Mouse (Mus musculus) stomach, embryonic 14.5 days (tissue): Measurements from ENCODE around the gene Ank3. TPM values are rescaled to one million over a fixed set of nuclear protein-coding genes. Genes with fewer than 3 reads are reported as not detected.

ENCODE experiments used
- ATAC-seq: fragments of 200-750 bp; cut with Nextera tagmentation; 2 replicates; pipeline ENCODE4 v1.8.0; 2017; ENCODE audit warnings: low read depth, moderate TSS enrichment; ENCODE audit not compliant: insufficient number of reproducible peaks, insufficient read depth, low FRiP score
- H3K27ac ChIP-seq: fragments of 300-500 bp; sonication (generic); 2 replicates; pipeline ENCODE4 v1.5.1; 2014; ENCODE audit warnings: mild to moderate bottlenecking, low read length, moderate library complexity, mixed read lengths
- H3K27me3 ChIP-seq: fragments of 300-500 bp; sonication (generic); 2 replicates; pipeline ENCODE4 v1.6.1; 2014; ENCODE audit warnings: low read length, control low read depth, mixed read lengths; ENCODE audit not compliant: control insufficient read depth, insufficient read depth
- H3K36me3 ChIP-seq: fragments of 300-500 bp; sonication (generic); 2 replicates; pipeline ENCODE4 v1.6.1; 2014; ENCODE audit warnings: mild to moderate bottlenecking, control low read depth, low read length, moderate library complexity, mixed read lengths; ENCODE audit not compliant: control insufficient read depth, insufficient read depth
- H3K4me1 ChIP-seq: fragments of 300-500 bp; sonication (generic); 2 replicates; pipeline ENCODE4 v1.6.1; 2014; ENCODE audit warnings: low read length, control low read depth, mixed read lengths; ENCODE audit not compliant: control insufficient read depth, insufficient read depth
- H3K4me2 ChIP-seq: fragments of 300-500 bp; sonication (generic); replicated peaks from 2 replicates; pipeline ENCODE4 v1.6.1; 2014; ENCODE audit warnings: low read depth, low read length, control low read depth
- H3K4me3 ChIP-seq: fragments of 300-500 bp; sonication (generic); 2 replicates; pipeline ENCODE4 v1.5.1; 2014; ENCODE audit warnings: low read depth, low read length, control low read depth
- H3K9ac ChIP-seq: fragments of 300-500 bp; sonication (generic); replicated peaks from 2 replicates; pipeline ENCODE4 v1.6.1; 2014; ENCODE audit warnings: low read depth, mild to moderate bottlenecking, control low read depth, low read length, moderate library complexity, mixed read lengths
- H3K9me3 ChIP-seq: fragments of 300-500 bp; sonication (generic); 2 replicates; pipeline ENCODE4 v1.6.1; 2016; ENCODE audit warnings: low read depth, low read length, control low read depth; ENCODE audit not compliant: control insufficient read depth
- WGBS: fragments of 180-500 bp; shearing (Covaris S2); extraction: QIAGEN DNeasy Blood & Tissue Kit; methylation state at CpG from one replicate; pipeline ENCODE4 v1.1.7; 2014; 5-methylcytosine and 5-hydroxymethylcytosine counted together
- polyA plus RNA-seq: library from polyadenylated mRNA; unstranded; fragments of >200 nt; fragmentation: Nextera tagmentation; extraction: Ambion mirVana; gene quantifications from 2 replicates; pipeline ENCODE4 v1.2.1, GENCODE M21; 2014

Gene Ank3
- polyA plus RNA-seq, 1 experiment from 2014 or later, result 46.1 TPM

- Histone ChIP-seq H3K27ac (no peak overlapping the region), H3K4me3 (no peak overlapping the region), H3K4me2 (no peak overlapping the region), H3K27me3 (no peaks in the 10 kb centered on the region), H3K4me1 (no peaks in the 10 kb centered on the region), H3K9me3 (no peaks in the 10 kb centered on the region), H3K36me3 (no peaks in the 10 kb centered on the region), H3K9ac (no peak overlapping the region)
- WGBS, result 53% methylated on average over 5 of the region's 5 CpGs
- ATAC-seq, result no peak
Measured at GRCm38 (mm10) chr10:69451006-69451405, 52.4 kb downstream of the Ank3 start.

GRCm38 (mm10) chr10:69452180-69452977, 53.8 kb downstream of the Ank3 start:
- no peaks in the 10 kb centered on the region for H3K27me3 ChIP-seq
- no peaks in the 10 kb centered on the region for H3K9me3 ChIP-seq
- no peak overlapping the region for H3K4me3 ChIP-seq
- H3K27ac ChIP-seq, result no peak overlapping the region
- no peak for ATAC-seq
- no peaks in the 10 kb centered on the region for H3K4me1 ChIP-seq
- H3K9ac ChIP-seq, result no peak overlapping the region
- H3K36me3 ChIP-seq, result no peaks in the 10 kb centered on the region
- H3K4me2 ChIP-seq, result no peak overlapping the region; the same call in 1 of the 2 replicates
- WGBS, result 47% methylated on average over 9 of the region's 9 CpGs

GRCm38 (mm10) chr10:69453531-69453930, 55.0 kb downstream of the Ank3 start:
- no peak overlapping the region for H3K9ac ChIP-seq
- 90% methylated on average over 6 of the region's 6 CpGs for WGBS
- no peak overlapping the region for H3K27ac ChIP-seq
- no peak overlapping the region for H3K4me3 ChIP-seq
- H3K9me3 ChIP-seq, result no peaks in the 10 kb centered on the region
- H3K27me3 ChIP-seq, result no peaks in the 10 kb centered on the region
- H3K36me3 ChIP-seq, result no peaks in the 10 kb centered on the region
- no peak for ATAC-seq
- H3K4me2 ChIP-seq, result no peak overlapping the region
- H3K4me1 ChIP-seq, result no peaks in the 10 kb centered on the region

GRCm38 (mm10) chr10:69454480-69454879, 55.9 kb downstream of the Ank3 start:
- Histone ChIP-seq H3K36me3 (no peaks in the 10 kb centered on the region), H3K4me1 (no peaks in the 10 kb centered on the region), H3K27ac (no peak overlapping the region), H3K9me3 (no peaks in the 10 kb centered on the region), H3K4me3 (no peak overlapping the region), H3K4me2 (no peak overlapping the region), H3K27me3 (no peaks in the 10 kb centered on the region), H3K9ac (no peak overlapping the region)
- ATAC-seq, result no peak
- WGBS, result 66% methylated on average over 7 of the region's 7 CpGs

- Histone ChIP-seq H3K9ac (no peak overlapping the region), H3K27me3 (no peaks in the 10 kb centered on the region), H3K27ac (no peak overlapping the region), H3K36me3 (no peaks in the 10 kb centered on the region), H3K9me3 (no peaks in the 10 kb centered on the region), H3K4me2 (no peak overlapping the region), H3K4me1 (no peaks in the 10 kb centered on the region), H3K4me3 (no peak overlapping the region)
- ATAC-seq, result no peak
- 64% methylated on average over 4 of the region's 4 CpGs for WGBS
Measured at GRCm38 (mm10) chr10:69464826-69465225, 66.3 kb downstream of the Ank3 start.

GRCm38 (mm10) chr10:69465558-69466200, 67.1 kb downstream of the Ank3 start:
- 72% methylated on average over 11 of the region's 11 CpGs for WGBS
- Histone ChIP-seq H3K9ac (no peak overlapping the region), H3K36me3 (no peaks in the 10 kb centered on the region), H3K4me3 (no peak overlapping the region), H3K27ac (no peak overlapping the region), H3K4me1 (no peaks in the 10 kb centered on the region), H3K9me3 (no peaks in the 10 kb centered on the region), H3K27me3 (no peaks in the 10 kb centered on the region), H3K4me2 (no peak overlapping the region)
- ATAC-seq, result no peak

GRCm38 (mm10) chr10:69466201-69466585, 67.6 kb downstream of the Ank3 start:
- Histone ChIP-seq H3K36me3 (no peaks in the 10 kb centered on the region), H3K27me3 (no peaks in the 10 kb centered on the region), H3K9me3 (no peaks in the 10 kb centered on the region), H3K27ac (no peak overlapping the region), H3K4me1 (no peaks in the 10 kb centered on the region), H3K4me2 (no peak overlapping the region), H3K9ac (no peak overlapping the region), H3K4me3 (no peak overlapping the region)
- 63% methylated on average over 2 of the region's 2 CpGs for WGBS
- no peak for ATAC-seq

- Histone ChIP-seq H3K9ac (no peak overlapping the region), H3K9me3 (no peaks in the 10 kb centered on the region), H3K36me3 (no peaks in the 10 kb centered on the region), H3K4me2 (no peak overlapping the region), H3K4me1 (no peaks in the 10 kb centered on the region), H3K4me3 (no peak overlapping the region), H3K27ac (no peak overlapping the region), H3K27me3 (no peaks in the 10 kb centered on the region)
- WGBS, result 60% methylated on average over 4 of the region's 4 CpGs
- no peak for ATAC-seq
Measured at GRCm38 (mm10) chr10:69466586-69466985, 68.0 kb downstream of the Ank3 start.
